Mouse (Mus musculus) macrophage (primary cell): ENCODE results near the gene Itgb3bp. TPM values are rescaled to one million over a fixed set of nuclear protein-coding genes. Genes with fewer than 3 reads are reported as not detected.
A peak's percentile ranks its signal among the peaks of the same experiment; 100 is the strongest.

Source experiments
- H3K27ac ChIP-seq: fragments of 350-480 bp; formaldehyde crosslinking; 2 replicates; pipeline ENCODE4 v1.9.0; 2021
- H3K36me3 ChIP-seq: fragments of 350-480 bp; formaldehyde crosslinking; 2 replicates; pipeline ENCODE4 v1.9.0; 2021; ENCODE audit errors: inconsistent target
- H3K4me3 ChIP-seq: fragments of 350-480 bp; formaldehyde crosslinking; 2 replicates; pipeline ENCODE4 v1.9.0; 2021; ENCODE audit errors: inconsistent target
- H3K79me2 ChIP-seq: fragments of 350-480 bp; formaldehyde crosslinking; 2 replicates; pipeline ENCODE4 v1.9.0; 2021; ENCODE audit errors: inconsistent target
- WGBS: methylation state at CpG from one replicate; pipeline ENCODE4 v1.1.7; 2026; ENCODE audit warnings: inconsistent platforms; ENCODE audit not compliant: missing documents; 5-methylcytosine and 5-hydroxymethylcytosine counted together
- polyA plus RNA-seq: library from polyadenylated mRNA; stranded (reverse); fragments of 250-400 nt; gene quantifications from 3 replicates; pipeline ENCODE4 v1.2.4, GENCODE M21; 2018; ENCODE audit warnings: inconsistent platforms

Gene Itgb3bp
- polyA plus RNA-seq, 1 experiment from 2014 or later, result 9.1 TPM

GRCm38 (mm10) chr4:99725914-99726451 lies 203.6 kb downstream of the Itgb3bp start:
- 85% methylated on average over 8 of the region's 8 CpGs for WGBS
- Histone ChIP-seq H3K36me3 (no peaks in the 10 kb centered on the region; the same call in 1 of the 2 replicates), H3K4me3 (no peak overlapping the region), H3K79me2 (no peaks in the 10 kb centered on the region), H3K27ac (no peak overlapping the region)

GRCm38 (mm10) chr4:99724331-99724730 lies 205.3 kb downstream of the Itgb3bp start:
- 97% methylated on average over 4 of the region's 4 CpGs for WGBS
- Histone ChIP-seq H3K79me2 (no peaks in the 10 kb centered on the region), H3K27ac (no peak overlapping the region), H3K36me3 (no peaks in the 10 kb centered on the region), H3K4me3 (no peak overlapping the region)

- H3K36me3 ChIP-seq, result no peaks in the 10 kb centered on the region
- no peak overlapping the region for H3K4me3 ChIP-seq
- 73% methylated on average over 4 of the region's 4 CpGs for WGBS
- H3K27ac ChIP-seq, result no peak overlapping the region
- H3K79me2 ChIP-seq, result no peaks in the 10 kb centered on the region
Observed at GRCm38 (mm10) chr4:99717905-99718304, 211.7 kb downstream of the Itgb3bp start.

- 15% methylated on average over 25 of the region's 25 CpGs for WGBS
- Histone ChIP-seq H3K36me3 (no peaks in the 10 kb centered on the region), H3K79me2 (no peaks in the 10 kb centered on the region), H3K27ac (no peak overlapping the region), H3K4me3 (peak overlapping the region; percentile 71)
Observed at GRCm38 (mm10) chr4:99715783-99716416, 213.7 kb downstream of the Itgb3bp start.

Other genes with a start within 250 kb of the Itgb3bp start
- gene Alg6, start 214.1 kb downstream of the Itgb3bp start, polyA plus RNA-seq, result 5.0 to 10.8 TPM (median 5.8 TPM) in 3 replicates
- 1.9 to 3.9 TPM (median 3.3 TPM) in 3 replicates for gene Efcab7, start 100.6 kb downstream of the Itgb3bp start, polyA plus RNA-seq
- 26.6 to 33.6 TPM (median 28.3 TPM) in 3 replicates for gene Pgm1, start 399 bp downstream of the Itgb3bp start, polyA plus RNA-seq
- not detected in 3 replicates for gene Ror1, start 166.0 kb upstream of the Itgb3bp start, polyA plus RNA-seq